Mouse (Mus musculus): ENCODE measurements around the gene Gm5741.
"Not testable (repeated sequence)": the region's sequence is repeated elsewhere in the genome, so short reads cannot be mapped to it uniquely, and the experiment has no call there.

Gene Gm5741

GRCm38 (mm10) chr8:85067982-85068381 is at the start of gene Gm5741:
Gene Gm5741 (minus strand): TSS chr8:85067982.
- DNase-seq (ENCODE audit: low spot score in 2 of 2): no peak

GRCm38 (mm10) chr8:85116984-85117383 is 49.2 kb upstream of the Gm5741 start:
- no peak for DNase-seq (ENCODE audit: low spot score in 2 of 2)

- DNase-seq (ENCODE audit: low spot score in 2 of 2): no peak
Measured at GRCm38 (mm10) chr8:85115501-85115900, 47.7 kb upstream of the Gm5741 start.

GRCm38 (mm10) chr8:85113241-85113640 is 45.5 kb upstream of the Gm5741 start:
- DNase-seq (ENCODE audit: low spot score in 2 of 2): no peak

DNA sequence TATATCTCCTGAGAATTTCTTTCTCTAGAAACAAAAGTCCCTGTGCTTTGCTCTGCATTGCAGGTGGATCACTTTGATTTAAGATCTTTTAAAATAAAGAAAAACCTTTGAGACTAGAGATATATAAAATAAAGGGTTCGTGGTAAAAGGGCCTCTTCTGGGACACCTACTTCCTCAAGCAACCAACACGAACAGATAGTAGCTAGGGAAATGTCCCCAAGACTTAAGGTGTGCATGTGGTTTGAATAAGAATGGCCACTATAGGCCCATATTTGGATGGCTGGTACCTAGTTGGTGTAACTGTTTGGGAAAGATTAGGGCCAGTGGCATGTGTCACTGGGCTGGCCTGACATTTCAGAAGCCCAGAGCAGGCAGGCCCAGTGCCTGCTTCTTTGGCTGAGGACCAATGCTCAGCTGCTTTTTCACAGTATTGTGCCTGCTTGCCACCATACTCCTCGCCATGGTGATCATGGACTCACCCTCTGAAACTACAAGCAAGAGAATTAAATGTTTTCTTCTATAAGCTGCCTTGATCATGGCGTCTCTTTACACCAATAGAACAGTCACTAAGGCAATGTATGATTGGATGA is 32.4 kb upstream of the Gm5741 start:
- no peak for DNase-seq (ENCODE audit: low spot score in 2 of 2)

DNA sequence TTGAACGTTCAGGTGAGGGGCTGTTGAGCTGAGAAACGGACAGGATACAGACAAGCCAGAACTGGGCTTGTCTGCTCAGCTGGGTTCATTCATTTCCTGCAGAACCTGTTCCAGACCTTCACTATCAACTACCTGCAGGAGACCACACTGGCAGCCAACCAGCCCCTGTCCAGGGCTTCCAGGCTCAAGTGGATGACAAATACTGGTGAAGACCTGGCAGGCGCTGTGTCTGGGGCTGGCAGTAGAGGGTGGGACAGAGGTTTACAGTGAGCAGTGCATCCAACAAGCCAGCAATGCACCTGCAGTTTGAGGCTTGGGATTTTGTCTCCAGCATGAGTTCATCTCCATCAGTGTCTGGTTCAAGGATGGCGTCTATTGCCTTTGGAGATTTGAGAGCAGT is 29.1 kb upstream of the Gm5741 start:
- no peak for DNase-seq (ENCODE audit: low spot score in 2 of 2)

DNA sequence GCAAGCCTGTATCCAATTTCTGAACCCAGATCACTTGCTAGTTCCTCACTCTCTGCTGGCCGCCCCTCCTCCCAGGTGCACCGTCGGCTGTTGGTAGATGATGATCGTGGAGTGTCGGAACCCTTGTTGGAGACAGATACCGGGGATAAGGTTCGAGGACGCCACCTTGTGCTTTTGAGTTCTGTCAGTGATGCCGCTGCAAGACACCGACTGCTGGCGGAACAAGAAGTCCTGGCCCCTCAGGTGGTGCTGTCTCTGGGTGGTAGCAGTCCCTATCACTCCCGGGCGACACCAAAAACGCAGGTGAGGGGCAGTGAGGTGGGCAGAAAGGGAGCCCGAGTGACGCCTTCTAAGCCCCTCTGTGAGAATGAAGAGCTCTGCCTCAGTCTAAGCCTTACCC is 28.4 kb upstream of the Gm5741 start:
- no peak for DNase-seq (ENCODE audit: low spot score in 2 of 2)

GRCm38 (mm10) chr8:85095566-85095965 is 27.8 kb upstream of the Gm5741 start:
- no peak for DNase-seq (ENCODE audit: low spot score in 2 of 2)

DNA sequence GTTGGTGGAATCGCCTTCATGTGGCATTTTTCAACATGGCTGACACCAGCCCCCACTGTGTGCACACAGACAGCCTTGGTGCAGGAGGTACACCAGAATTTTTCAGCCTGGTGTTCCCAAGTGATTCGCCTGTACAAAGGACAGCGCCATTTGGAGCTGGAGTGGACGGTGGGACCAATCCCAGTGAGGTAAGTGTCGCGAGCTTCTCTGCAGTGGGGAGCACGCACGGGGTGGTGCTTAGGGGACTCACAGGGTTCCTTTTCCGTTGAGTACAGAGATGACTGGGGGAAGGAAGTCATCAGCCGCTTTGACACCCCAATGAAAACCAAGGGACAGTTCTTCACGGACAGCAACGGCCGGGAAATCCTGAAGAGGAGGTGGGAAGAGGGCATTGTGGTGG is 27.3 kb upstream of the Gm5741 start:
- DNase-seq (ENCODE audit: low spot score in 2 of 2): no peak

GRCm38 (mm10) chr8:85091526-85092090 is 23.8 kb upstream of the Gm5741 start:
- DNase-seq (ENCODE audit: low spot score in 2 of 2): no peak

DNA sequence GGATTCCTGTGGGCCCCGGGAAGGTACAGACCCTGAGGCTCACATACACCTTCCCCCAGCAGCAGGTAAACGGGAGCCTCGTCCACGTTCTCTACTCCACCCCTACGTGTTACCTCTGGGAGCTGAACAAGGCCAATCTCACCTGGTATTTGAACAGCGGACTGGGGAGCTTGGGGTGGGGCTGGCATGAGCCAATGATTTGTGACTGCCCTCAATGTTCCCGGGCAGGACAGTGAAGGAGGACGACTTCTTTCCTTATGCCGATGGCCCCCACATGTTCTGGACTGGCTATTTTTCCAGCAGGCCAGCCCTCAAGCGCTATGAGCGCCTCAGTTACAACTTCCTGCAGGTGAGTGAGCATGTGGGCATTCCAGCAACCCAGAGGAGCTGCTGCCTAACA is 23.1 kb upstream of the Gm5741 start:
- DNase-seq (ENCODE audit: low spot score in 2 of 2): no peak

DNA sequence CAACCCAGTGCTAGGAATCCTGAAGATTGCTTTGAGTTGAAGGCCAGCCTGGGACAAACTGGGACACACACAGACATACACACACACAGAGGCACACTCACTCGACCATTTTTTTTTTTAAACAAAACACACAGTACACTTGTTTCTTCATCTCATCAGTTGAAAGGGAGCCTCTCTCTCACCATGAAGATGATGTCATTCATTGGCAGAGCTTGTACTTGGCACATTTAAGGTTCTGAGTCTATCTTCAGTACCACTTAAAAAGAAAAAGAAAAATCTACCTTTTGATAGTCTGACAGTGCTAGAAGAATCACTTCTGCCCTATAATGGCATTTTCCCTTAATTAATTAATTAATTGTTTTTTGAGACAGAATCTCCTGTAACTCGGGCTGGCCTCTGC is 21.0 kb upstream of the Gm5741 start:
- DNase-seq (ENCODE audit: low spot score in 2 of 2): no peak

GRCm38 (mm10) chr8:85086238-85086637 is 18.5 kb upstream of the Gm5741 start:
- no peak for DNase-seq (ENCODE audit: low spot score in 2 of 2)

DNA sequence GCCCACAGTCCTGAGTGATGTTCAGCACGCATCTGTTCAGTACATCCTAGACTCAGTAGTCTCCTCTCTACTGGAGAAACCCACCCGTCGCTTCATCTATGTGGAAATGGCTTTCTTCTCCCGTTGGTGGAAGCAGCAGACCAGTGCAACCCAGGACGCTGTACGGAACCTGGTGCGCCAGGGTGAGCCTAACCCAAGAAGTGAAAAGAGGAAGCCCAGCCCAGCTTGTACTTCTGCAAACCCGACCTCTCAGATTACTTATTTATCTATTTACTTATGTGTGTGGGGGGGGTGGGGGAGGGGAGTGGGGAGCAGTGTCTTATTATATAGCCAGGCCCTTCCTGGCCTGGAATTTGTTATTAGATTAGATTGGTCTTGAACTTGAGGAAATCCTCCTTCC is 16.9 kb upstream of the Gm5741 start:
- DNase-seq (ENCODE audit: low spot score in 2 of 2): no peak

- DNase-seq (ENCODE audit: low spot score in 2 of 2): peak; percentile 90 to 91
Measured at GRCm38 (mm10) chr8:85083108-85083813, 15.5 kb upstream of the Gm5741 start, which contains the start of gene Man2b1. Gene Man2b1 (plus strand): TSS chr8:85083270.

DNA sequence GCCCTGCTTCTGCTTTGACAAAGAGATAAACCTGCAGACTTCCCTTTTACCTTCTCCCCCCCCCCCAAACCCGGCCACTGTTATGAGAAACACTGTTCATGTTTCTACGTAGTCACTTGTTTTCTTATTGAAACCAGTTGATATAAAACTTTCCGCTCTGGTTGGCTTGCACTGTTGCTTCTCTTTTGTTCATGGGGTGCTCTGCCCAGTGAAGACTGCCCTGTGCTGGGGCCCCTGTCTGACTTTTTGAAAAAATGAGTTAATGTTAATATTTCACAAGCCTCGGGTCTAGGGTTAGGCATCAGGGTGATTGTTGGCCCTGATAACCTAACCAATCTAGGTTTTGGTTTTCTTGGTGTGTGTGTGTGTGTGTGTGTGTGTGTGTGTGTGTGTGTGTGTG is 14.4 kb upstream of the Gm5741 start:
- DNase-seq (ENCODE audit: low spot score in 2 of 2): not testable (repeated sequence)

- DNase-seq (ENCODE audit: low spot score in 2 of 2): no peak
Measured at GRCm38 (mm10) chr8:85081216-85081555, 13.4 kb upstream of the Gm5741 start, which contains the start of gene Wdr83. Gene Wdr83 (minus strand): TSS chr8:85081306.

DNA sequence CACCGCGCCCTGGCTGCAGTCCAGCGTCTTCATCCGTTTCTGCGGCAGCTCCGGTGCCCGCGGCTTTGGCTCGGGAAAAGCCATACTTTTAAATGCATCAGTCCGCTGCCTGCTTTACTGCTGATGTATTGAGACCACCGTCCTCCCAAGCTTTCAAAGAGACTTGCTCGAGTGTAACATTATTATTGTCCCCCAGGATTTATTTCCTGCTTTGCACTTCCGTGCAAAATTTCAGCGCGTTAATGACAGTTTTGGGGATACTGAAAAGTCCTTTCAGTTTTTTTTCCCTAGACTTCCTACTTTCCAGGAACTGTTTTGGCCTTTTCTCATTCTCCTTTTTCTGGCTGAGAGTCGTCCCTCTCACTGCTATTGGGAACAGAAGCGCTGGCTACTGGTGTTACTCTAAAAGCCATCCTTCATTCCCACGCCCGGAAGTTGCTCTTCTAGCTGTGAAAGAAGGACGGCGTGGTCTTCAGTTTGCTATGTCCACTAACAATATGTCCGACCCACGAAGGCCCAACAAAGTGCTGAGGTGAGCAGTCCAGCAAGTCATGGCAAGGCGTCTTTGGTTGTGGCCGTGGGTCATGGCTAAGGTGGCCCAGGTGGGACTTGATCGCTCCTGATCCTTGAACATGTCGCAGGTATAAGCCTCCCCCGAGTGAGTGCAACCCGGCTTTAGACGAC is 12.9 kb upstream of the Gm5741 start, which contains the start of gene Wdr83os:
Gene Wdr83os, plus strand, starts transcription at position 209 of the 684 bp plus-strand sequence.
- peak; percentile 64 to 65 for DNase-seq (ENCODE audit: low spot score in 2 of 2)

- no peak for DNase-seq (ENCODE audit: low spot score in 2 of 2)
Measured at GRCm38 (mm10) chr8:85080214-85080531, 12.4 kb upstream of the Gm5741 start.

DNA sequence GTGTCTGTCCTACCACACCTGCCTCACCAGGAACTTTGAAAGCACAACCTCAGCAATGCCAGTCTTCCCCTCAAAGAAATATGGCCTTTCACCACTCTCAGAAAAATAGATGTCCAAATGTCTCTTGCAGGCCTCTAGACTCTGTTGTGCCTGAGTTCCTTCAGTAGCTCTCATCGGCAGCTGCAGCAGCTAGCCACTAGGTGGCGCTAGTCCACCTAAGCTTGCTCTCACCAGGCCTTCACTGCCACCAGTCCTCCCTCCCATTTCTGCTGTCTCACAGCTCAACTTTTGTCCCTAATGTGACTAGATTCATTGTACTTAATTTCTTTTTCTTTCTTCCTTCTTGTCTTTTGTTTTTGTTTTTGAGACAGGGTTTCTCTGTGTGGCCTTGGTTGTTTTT is 9.2 kb upstream of the Gm5741 start:
- peak; percentile 83 to 84 for DNase-seq (ENCODE audit: low spot score in 2 of 2)

- peak in 1 of 2 experiments; percentile 38 for DNase-seq (ENCODE audit: low spot score in 2 of 2)
Measured at GRCm38 (mm10) chr8:85076001-85076400, 8.2 kb upstream of the Gm5741 start.

DNA sequence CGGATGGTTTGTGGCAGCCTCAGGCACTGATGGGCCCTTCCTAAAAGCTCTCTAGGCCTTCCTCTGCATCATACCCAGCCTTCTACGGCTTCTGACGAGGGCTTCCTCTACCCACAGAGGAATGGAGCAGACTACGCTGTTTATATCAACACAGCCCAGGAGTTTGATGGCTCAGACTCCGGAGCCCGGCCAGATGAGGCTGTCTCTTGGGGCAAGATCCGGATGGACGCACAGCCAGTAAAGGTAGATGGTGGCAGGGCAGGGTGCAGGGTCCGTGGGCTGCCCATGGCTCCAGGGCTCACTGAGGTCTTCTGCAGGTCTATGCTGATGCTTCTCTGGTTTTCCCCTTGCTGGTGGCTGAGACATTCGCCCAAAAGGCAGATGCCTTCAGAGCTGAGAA is 6.8 kb upstream of the Gm5741 start:
- no peak for DNase-seq (ENCODE audit: low spot score in 2 of 2)

DNA sequence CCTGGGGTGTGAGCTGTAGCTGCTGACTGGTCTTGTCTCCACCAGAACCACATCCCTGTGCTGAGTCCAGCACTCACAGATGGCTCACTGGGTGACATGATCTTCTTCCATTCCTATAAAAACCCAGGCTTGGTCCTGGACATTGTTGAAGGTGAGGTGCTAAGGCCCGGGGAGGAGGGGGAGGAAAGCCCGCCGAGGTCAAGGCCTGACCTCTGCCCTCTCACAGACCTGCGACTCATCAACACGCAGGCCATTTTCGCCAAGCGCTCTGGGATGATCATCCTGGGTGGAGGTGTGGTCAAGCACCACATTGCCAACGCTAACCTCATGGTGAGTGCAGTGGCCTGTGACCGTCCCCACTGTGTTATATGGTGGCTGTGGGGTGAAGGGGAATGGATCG is 6.4 kb upstream of the Gm5741 start:
- no peak for DNase-seq (ENCODE audit: low spot score in 2 of 2)

Data from right cerebral cortex, adult 2 months (tissue).